Mouse (Mus musculus) heart, embryonic 11.5 days (tissue): ENCODE measurements around the gene Nxph1. TPM values are rescaled to one million over a fixed set of nuclear protein-coding genes. Genes with fewer than 3 reads are reported as not detected.

Experiments used
- ATAC-seq: fragments of 200-750 bp; cut with Nextera tagmentation; replicated peaks from 2 replicates; pipeline ENCODE4 v1.8.0; 2017; ENCODE audit warnings: moderate library complexity; ENCODE audit not compliant: insufficient number of reproducible peaks, low FRiP score, low TSS enrichment
- H3K27ac ChIP-seq: fragments of 300-500 bp; sonication (generic); 2 replicates; pipeline ENCODE4 v1.5.1; 2014; ENCODE audit warnings: mild to moderate bottlenecking, low read depth, low read length
- H3K27me3 ChIP-seq: fragments of 300-500 bp; sonication (generic); 2 replicates; pipeline ENCODE4 v1.6.1; 2014; ENCODE audit warnings: mild to moderate bottlenecking, low read length, mixed read lengths; ENCODE audit not compliant: control insufficient read depth, insufficient read depth
- H3K36me3 ChIP-seq: fragments of 300-500 bp; sonication (generic); 2 replicates; pipeline ENCODE4 v1.6.1; 2014; ENCODE audit warnings: mild to moderate bottlenecking, low read length, moderate library complexity, mixed read lengths; ENCODE audit not compliant: control insufficient read depth, insufficient read depth
- H3K4me1 ChIP-seq: fragments of 300-500 bp; sonication (generic); 2 replicates; pipeline ENCODE4 v1.6.1; 2014; ENCODE audit warnings: low read length; ENCODE audit not compliant: control insufficient read depth, insufficient read depth
- H3K4me2 ChIP-seq: fragments of 300-500 bp; sonication (generic); 2 replicates; pipeline ENCODE4 v1.6.1; 2014; ENCODE audit warnings: mild to moderate bottlenecking, moderate library complexity
- H3K4me3 ChIP-seq: fragments of 300-500 bp; sonication (generic); 2 replicates; pipeline ENCODE4 v1.5.1; 2014; ENCODE audit warnings: low read depth, low read length
- H3K9ac ChIP-seq: fragments of 300-500 bp; sonication (generic); 2 replicates; pipeline ENCODE4 v1.6.1; 2014; ENCODE audit warnings: mild to moderate bottlenecking, low read depth, low read length, moderate library complexity
- H3K9me3 ChIP-seq: fragments of 300-500 bp; sonication (generic); replicated peaks from 2 replicates; pipeline ENCODE4 v1.6.1; 2016; ENCODE audit warnings: low read length; ENCODE audit not compliant: control insufficient read depth
- WGBS: fragments of 180-500 bp; shearing (Covaris S2); extraction: QIAGEN DNeasy Blood & Tissue Kit; methylation state at CpG from one replicate; pipeline ENCODE4 v1.1.7; 2014; ENCODE audit not compliant: insufficient replicate concordance; 5-methylcytosine and 5-hydroxymethylcytosine counted together
- polyA plus RNA-seq: library from polyadenylated mRNA; unstranded; fragments of >200 nt; fragmentation: Nextera tagmentation; extraction: Ambion mirVana; gene quantifications from 2 replicates; pipeline ENCODE4 v1.2.1, GENCODE M21; 2014

Gene Nxph1
- polyA plus RNA-seq, 1 experiment from 2014 or later = not detected

DNA sequence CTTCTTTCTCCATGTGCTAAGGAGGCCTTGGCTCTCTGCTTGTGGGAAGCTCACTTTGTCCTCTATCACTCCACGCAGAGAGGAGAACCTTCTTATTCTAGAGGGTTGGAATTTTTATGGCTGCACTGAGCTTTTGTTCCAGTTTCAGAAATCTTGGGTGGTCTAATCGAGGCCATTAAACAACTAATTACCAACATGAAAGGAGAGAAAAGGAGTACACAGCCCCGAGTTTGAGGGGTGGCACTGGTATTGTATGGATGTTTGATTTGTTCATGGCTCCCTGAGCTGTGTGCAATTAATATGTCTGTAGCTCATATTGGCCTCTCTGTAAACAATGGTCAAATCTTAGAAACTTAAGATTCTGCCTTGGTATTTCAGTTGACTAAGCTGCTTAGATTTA is 54.5 kb downstream of the Nxph1 start:
- H3K4me3 ChIP-seq = no peak overlapping the region
- no peak overlapping the region for H3K27ac ChIP-seq

DNA sequence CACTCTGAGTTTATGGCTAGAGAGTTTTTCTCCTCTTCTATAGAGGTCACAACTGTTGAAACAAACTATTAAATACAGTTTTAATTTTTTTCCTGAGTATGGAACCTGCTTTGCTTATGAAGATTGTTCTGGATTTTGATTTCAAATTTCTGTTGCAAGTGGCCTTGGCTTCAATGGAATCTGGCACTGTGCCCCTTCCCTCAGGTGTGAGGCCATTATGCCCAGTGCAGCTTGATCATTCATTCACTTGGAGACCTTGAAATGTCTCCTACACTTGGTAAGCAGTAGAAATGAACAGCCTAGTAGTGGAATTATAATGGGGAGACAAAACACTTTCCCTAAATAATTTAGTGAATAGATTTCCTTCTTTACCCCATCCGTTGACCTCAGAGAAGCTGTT is 78.4 kb downstream of the Nxph1 start:
- no peak overlapping the region for H3K4me2 ChIP-seq
- H3K4me3 ChIP-seq = no peak overlapping the region
- no peaks in the 10 kb centered on the region for H3K36me3 ChIP-seq
- no peak for ATAC-seq
- no peak overlapping the region for H3K9ac ChIP-seq
- no peaks in the 10 kb centered on the region for H3K4me1 ChIP-seq
- no peak overlapping the region for H3K27ac ChIP-seq
- WGBS = 70% methylated on average over 1 of the region's 1 CpGs
- H3K9me3 ChIP-seq = no peaks in the 10 kb centered on the region
- no peaks in the 10 kb centered on the region for H3K27me3 ChIP-seq

More for the DNA sequence above, 54.5 kb downstream of the Nxph1 start:
- no peak overlapping the region for H3K4me2 ChIP-seq
- 74% methylated on average over 3 of the region's 3 CpGs for WGBS
- no peak for ATAC-seq
- no peaks in the 10 kb centered on the region for H3K4me1 ChIP-seq
- no peaks in the 10 kb centered on the region for H3K36me3 ChIP-seq
- no peak overlapping the region for H3K9ac ChIP-seq
- no peaks in the 10 kb centered on the region for H3K9me3 ChIP-seq
- H3K27me3 ChIP-seq = no peaks in the 10 kb centered on the region

DNA sequence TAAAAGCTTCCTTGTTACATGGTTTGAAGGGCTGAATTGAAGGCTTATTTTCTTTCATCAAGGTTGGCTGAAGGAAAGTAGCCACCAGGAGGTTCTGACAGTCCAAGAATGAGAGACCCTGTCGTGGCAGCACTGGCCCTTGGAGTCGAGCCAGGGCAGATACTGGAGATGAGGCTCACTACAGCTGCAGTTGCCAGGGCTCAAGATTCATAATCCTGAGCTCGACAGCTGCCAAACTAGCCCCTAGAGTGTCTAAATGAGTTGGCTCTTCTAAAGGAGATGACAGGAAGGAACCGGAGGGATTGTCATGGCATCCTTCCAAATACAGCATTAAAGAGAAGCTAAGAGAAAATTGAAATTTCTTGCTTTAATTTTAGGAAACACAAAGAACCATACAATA is 78.9 kb downstream of the Nxph1 start:
- no peak overlapping the region for H3K4me2 ChIP-seq
- no peak overlapping the region for H3K4me3 ChIP-seq
- WGBS = 54% methylated on average over 4 of the region's 4 CpGs
- no peaks in the 10 kb centered on the region for H3K36me3 ChIP-seq
- H3K9me3 ChIP-seq = no peaks in the 10 kb centered on the region
- H3K9ac ChIP-seq = no peak overlapping the region
- no peak overlapping the region for H3K27ac ChIP-seq
- no peaks in the 10 kb centered on the region for H3K4me1 ChIP-seq
- no peaks in the 10 kb centered on the region for H3K27me3 ChIP-seq
- no peak for ATAC-seq

DNA sequence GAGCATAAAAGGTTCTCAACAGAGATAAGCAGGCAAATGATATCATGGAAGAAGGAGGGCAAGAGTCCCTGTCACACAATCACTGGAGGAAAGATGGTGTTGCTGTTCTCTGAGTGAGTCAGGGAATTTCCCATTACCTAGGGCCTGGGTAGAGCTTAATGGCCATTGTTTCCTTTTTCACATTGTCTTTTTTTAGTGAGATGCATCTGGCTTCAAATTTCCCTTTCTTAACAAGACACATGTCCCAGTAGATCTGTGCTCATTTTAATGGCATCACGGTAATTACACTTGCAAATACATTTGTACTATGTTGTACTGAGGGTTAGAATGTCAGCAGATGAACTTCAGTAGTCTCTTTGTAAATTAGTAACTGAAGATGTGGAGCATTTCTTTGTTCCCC is 80.3 kb downstream of the Nxph1 start:
- ATAC-seq = no peak
- H3K36me3 ChIP-seq = no peaks in the 10 kb centered on the region
- H3K4me2 ChIP-seq = no peak overlapping the region
- whole genome bisulfite sequencing = 81% methylated on average over 1 of the region's 1 CpGs
- H3K9ac ChIP-seq = no peak overlapping the region
- no peak overlapping the region for H3K27ac ChIP-seq
- H3K4me3 ChIP-seq = no peak overlapping the region
- H3K9me3 ChIP-seq = no peaks in the 10 kb centered on the region
- H3K4me1 ChIP-seq = no peaks in the 10 kb centered on the region
- no peaks in the 10 kb centered on the region for H3K27me3 ChIP-seq

DNA sequence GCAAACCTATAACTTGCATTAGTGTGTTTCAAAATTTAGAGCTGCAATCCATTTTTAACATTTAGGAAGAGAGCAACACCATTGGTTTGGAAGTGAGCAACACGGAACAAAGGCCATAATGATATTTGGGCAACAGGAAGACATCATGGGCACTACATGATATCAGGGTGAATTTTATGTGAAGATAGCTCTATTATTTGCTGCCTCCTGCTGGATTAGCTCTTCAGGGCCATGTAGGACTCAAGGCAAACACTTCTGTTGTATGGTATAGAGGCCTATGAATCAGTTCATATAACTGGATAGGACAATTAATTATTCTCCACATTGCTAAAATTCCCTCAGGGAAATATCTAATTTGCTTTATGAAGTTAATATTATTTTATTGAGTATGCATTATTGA is 91.1 kb downstream of the Nxph1 start:
- H3K27me3 ChIP-seq = no peaks in the 10 kb centered on the region
- no peak overlapping the region for H3K27ac ChIP-seq
- H3K9me3 ChIP-seq = no peaks in the 10 kb centered on the region
- 79% methylated on average over 1 of the region's 1 CpGs for WGBS
- no peaks in the 10 kb centered on the region for H3K36me3 ChIP-seq
- no peak overlapping the region for H3K4me2 ChIP-seq
- no peak overlapping the region for H3K9ac ChIP-seq
- no peaks in the 10 kb centered on the region for H3K4me1 ChIP-seq
- ATAC-seq = no peak
- H3K4me3 ChIP-seq = no peak overlapping the region

DNA sequence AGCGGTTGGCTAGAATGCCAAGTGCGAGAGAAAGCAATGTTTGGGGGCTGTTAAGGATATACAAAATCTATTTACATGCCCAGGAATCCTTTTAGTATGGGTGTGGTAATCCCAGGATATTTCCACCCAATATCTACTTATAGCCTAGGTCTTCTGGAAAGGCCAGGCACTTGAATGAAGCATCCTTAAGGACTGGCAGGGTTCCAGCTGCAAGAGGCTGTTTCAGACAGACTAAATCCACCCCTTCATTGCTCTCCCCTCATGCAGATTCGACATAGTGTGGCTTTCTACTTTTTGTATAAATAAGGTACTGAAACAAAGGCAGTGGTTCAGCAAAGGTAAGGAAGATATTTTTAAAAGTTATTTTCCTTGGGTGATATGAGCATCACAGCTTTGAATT is 92.8 kb downstream of the Nxph1 start:
- Histone ChIP-seq H3K4me1 (no peaks in the 10 kb centered on the region), H3K9ac (no peak overlapping the region), H3K4me2 (no peak overlapping the region), H3K4me3 (no peak overlapping the region), H3K36me3 (no peaks in the 10 kb centered on the region), H3K27ac (no peak overlapping the region), H3K27me3 (no peaks in the 10 kb centered on the region), H3K9me3 (no peaks in the 10 kb centered on the region)
- 76% methylated on average over 3 of the region's 3 CpGs for WGBS
- no peak for ATAC-seq

DNA sequence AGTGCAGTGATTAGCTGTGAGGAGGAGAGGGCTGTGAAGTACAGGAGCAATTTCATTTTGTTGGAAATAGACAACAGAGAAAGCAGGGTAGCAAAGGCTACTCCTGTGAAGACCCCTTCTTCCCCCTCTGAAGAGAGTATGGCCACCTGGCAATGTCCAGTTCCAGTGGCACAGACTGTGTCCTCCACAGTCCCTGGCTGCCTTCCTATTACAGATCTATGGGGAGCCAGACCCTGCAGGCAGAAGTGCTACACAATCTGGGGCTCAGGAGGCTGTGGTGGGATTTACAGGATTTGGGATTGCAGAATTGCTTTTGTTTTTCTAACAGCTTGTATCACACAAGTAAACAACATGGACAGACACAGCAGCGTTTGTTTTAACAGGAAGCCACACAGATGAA is 94.2 kb downstream of the Nxph1 start:
- WGBS = 10% methylated on average over 1 of the region's 1 CpGs
- H3K9me3 ChIP-seq = no peaks in the 10 kb centered on the region
- H3K4me3 ChIP-seq = no peak overlapping the region
- no peak for ATAC-seq
- H3K4me1 ChIP-seq = no peaks in the 10 kb centered on the region
- no peak overlapping the region for H3K27ac ChIP-seq
- no peaks in the 10 kb centered on the region for H3K36me3 ChIP-seq
- no peak overlapping the region for H3K9ac ChIP-seq
- no peak overlapping the region for H3K4me2 ChIP-seq
- no peaks in the 10 kb centered on the region for H3K27me3 ChIP-seq

DNA sequence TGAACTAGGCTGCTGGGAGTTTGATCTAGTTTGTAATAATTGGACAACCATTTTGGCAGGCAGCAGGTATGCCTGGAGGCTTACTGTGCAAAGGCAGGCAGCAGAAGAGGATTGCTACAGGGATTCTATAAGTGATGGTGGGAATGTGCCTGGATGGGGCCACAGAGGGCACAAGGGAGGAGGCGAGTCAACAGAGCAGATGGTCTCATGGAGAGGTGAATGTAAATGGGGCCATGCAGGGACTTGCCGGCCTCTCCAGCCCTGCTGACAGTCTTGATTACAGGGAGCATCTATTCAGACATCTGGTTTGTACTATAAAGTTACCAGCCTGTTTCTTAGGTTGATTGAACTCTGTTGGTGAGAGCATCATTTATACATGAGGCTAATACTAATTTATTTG is 98.6 kb downstream of the Nxph1 start:
- WGBS = 31% methylated on average over 2 of the region's 2 CpGs
- Histone ChIP-seq H3K9me3 (no peaks in the 10 kb centered on the region), H3K4me3 (no peak overlapping the region), H3K9ac (no peak overlapping the region), H3K27me3 (no peaks in the 10 kb centered on the region), H3K4me2 (no peak overlapping the region), H3K36me3 (no peaks in the 10 kb centered on the region), H3K4me1 (no peaks in the 10 kb centered on the region), H3K27ac (no peak overlapping the region)
- no peak for ATAC-seq

DNA sequence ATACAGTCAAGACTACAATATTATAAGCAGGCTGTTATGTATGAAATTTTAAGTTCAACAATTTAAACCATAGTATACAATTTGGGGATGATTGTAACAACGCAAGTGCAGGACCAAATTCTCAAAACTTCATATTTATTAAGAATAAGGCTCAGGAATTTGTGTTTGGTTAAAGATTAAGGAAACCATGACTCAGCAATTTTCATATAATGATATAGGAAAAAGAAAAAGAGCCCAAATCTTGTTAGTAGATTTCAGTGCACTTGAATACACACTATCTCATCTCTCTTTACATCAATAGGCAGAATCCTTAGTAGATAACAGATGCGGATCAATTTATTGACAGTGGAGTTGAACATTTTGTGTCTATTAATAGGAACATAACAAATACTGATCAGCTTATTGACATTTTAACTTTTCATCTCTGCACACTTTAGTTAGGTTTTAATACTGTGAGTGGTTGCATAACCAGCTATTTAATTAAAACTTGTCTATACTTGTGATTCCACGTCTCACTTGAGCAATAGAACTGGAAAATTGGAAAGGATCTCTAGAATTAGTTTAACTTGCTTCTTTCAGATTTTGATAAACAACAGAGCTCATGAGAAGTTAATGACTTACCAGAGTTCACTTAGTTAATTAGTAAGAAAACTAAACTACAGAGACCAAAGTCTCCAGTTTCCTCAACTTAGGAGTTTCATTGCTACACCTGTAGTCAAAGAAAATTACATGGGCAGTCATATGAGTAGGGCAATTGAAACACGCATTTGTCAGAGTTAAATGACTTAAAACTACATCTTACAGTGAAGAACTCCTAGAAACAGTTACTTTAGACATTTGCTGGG is 113.3 kb downstream of the Nxph1 start:
- no peaks in the 10 kb centered on the region for H3K9me3 ChIP-seq

More for the DNA sequence above, 113.3 kb downstream of the Nxph1 start:
- H3K4me3 ChIP-seq = no peak overlapping the region
- no peak overlapping the region for H3K27ac ChIP-seq
- no peaks in the 10 kb centered on the region for H3K4me1 ChIP-seq
- no peak for ATAC-seq
- 79% methylated on average over 4 of the region's 4 CpGs for WGBS
- no peak overlapping the region for H3K9ac ChIP-seq
- no peaks in the 10 kb centered on the region for H3K36me3 ChIP-seq
- no peaks in the 10 kb centered on the region for H3K27me3 ChIP-seq
- H3K4me2 ChIP-seq = no peak overlapping the region
